Mouse (Mus musculus) lung, embryonic 14.5 days (tissue): Measurements from ENCODE around the gene Aaas. TPM values are rescaled to one million over a fixed set of nuclear protein-coding genes. Genes with fewer than 3 reads are reported as not detected.
"Not testable (repeated sequence)": the region's sequence is repeated elsewhere in the genome, so short reads cannot be mapped to it uniquely, and the experiment has no call there.

ENCODE experiments used
- ATAC-seq: fragments of 200-750 bp; cut with Nextera tagmentation; 2 replicates; pipeline ENCODE4 v1.8.0; 2017; ENCODE audit warnings: mild to moderate bottlenecking, moderate TSS enrichment, moderate library complexity; ENCODE audit not compliant: insufficient read depth
- DNase-seq: peaks from one replicate; pipeline ENCODE4 v3.0.0-alpha.2; 2015
- H3K27ac ChIP-seq: fragments of 300-500 bp; sonication (generic); 2 replicates; pipeline ENCODE4 v1.5.1; 2014; ENCODE audit warnings: low read depth, mild to moderate bottlenecking, moderate library complexity
- H3K27me3 ChIP-seq: fragments of 300-500 bp; sonication (generic); 2 replicates; pipeline ENCODE4 v1.6.1; 2014; ENCODE audit warnings: low read length, control low read depth; ENCODE audit not compliant: insufficient read depth
- H3K36me3 ChIP-seq: fragments of 300-500 bp; sonication (generic); 2 replicates; pipeline ENCODE4 v1.6.1; 2014; ENCODE audit warnings: control low read depth; ENCODE audit not compliant: insufficient read depth
- H3K4me1 ChIP-seq: fragments of 300-500 bp; sonication (generic); 2 replicates; pipeline ENCODE4 v1.6.1; 2014; ENCODE audit warnings: antibody characterized with exemption, control low read depth; ENCODE audit not compliant: insufficient read depth
- H3K4me2 ChIP-seq: fragments of 300-500 bp; sonication (generic); 2 replicates; pipeline ENCODE4 v1.6.1; 2014; ENCODE audit warnings: mild to moderate bottlenecking
- H3K4me3 ChIP-seq: fragments of 300-500 bp; sonication (generic); 2 replicates; pipeline ENCODE4 v1.5.1; 2014; ENCODE audit warnings: low read depth, low read length
- H3K9ac ChIP-seq: fragments of 300-500 bp; sonication (generic); 2 replicates; pipeline ENCODE4 v1.6.1; 2014
- H3K9me3 ChIP-seq: fragments of 300-500 bp; sonication (generic); 2 replicates; pipeline ENCODE4 v1.6.1; 2016; ENCODE audit warnings: low read depth, low read length, control low read depth
- CTCF ChIP-seq: IDR thresholded peaks from 2 replicates; pipeline ENCODE4 v1.5.1; 2016; ENCODE audit warnings: antibody characterized with exemption, low read depth
- WGBS: fragments of 180-500 bp; shearing (Covaris S2); extraction: QIAGEN DNeasy Blood & Tissue Kit; methylation state at CpG from one replicate; pipeline ENCODE4 v1.1.7; 2014; 5-methylcytosine and 5-hydroxymethylcytosine counted together
- polyA plus RNA-seq: library from polyadenylated mRNA; unstranded; fragments of >200 nt; fragmentation: Nextera tagmentation; extraction: Ambion mirVana; gene quantifications from 2 replicates; pipeline ENCODE4 v1.2.1, GENCODE M21; 2014

Aaas gene
- polyA plus RNA-seq, 1 experiment from 2014 or later = 103 TPM

DNA sequence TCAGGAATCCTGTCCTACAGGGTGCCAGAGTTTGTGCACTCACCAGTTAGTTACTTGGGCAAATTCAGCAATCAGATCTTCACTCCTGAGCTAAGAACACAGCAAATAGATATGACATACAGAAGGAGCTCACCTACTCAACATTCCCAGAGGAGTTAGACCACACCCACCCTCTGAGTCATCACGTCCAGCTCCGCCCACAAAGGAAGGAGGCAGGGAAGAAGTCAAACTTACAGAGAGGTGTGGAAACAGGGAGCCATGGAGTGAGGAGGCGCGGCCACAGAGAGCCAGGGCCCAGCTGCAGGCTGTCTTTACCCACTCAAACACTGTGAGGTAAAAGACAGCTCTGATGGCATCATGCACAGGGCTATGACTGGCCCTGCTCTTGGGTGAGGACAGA lies 4.1 kb downstream of the Aaas start:
- no peak for TF ChIP-seq CTCF
- ATAC-seq (no peak), DNase-seq (peak; percentile 32)
- Histone ChIP-seq H3K4me2 (no peak overlapping the region), H3K36me3 (peaks cover 45% of the 10 kb centered on the region), H3K27ac (no peak overlapping the region), H3K4me1 (0 out of 2 replicates have a peak, but pooled peaks cover 5% of the 10 kb centered on the region), H3K9ac (no peak overlapping the region), H3K9me3 (no peaks in the 10 kb centered on the region), H3K4me3 (no peak overlapping the region), H3K27me3 (no peaks in the 10 kb centered on the region)
- WGBS = 58% methylated on average over 4 of the region's 4 CpGs

DNA sequence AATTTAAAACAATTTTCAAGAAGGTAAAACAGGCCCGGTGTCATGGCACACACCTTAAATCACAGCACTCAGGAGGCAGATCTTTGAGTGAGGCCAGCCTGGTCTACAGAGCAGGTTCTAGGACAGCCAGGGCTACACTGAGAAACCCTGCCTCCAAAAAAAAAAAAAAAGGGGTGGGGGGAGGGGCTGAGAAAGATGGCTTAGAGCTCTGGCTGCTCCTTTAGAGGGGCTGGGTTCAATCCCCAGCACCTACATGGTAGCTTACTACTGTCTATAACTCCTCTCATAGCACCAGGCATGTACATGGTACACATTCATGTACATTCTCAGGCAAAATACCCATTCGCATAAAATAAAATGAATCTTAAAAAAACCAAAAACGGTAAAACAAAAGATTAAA lies 6.1 kb downstream of the Aaas start:
- WGBS = 90% methylated on average over 3 of the region's 3 CpGs
- Histone ChIP-seq H3K36me3 (peaks cover 57% of the 10 kb centered on the region), H3K4me1 (0 out of 2 replicates have a peak, but pooled peaks cover under 1% of the 10 kb centered on the region), H3K4me2 (no peak overlapping the region), H3K9ac (no peak overlapping the region), H3K27me3 (no peaks in the 10 kb centered on the region), H3K9me3 (no peaks in the 10 kb centered on the region), H3K4me3 (no peak overlapping the region), H3K27ac (no peak overlapping the region)
- no peak for ATAC-seq
- no peak for DNase-seq
- no peak for TF ChIP-seq CTCF

DNA sequence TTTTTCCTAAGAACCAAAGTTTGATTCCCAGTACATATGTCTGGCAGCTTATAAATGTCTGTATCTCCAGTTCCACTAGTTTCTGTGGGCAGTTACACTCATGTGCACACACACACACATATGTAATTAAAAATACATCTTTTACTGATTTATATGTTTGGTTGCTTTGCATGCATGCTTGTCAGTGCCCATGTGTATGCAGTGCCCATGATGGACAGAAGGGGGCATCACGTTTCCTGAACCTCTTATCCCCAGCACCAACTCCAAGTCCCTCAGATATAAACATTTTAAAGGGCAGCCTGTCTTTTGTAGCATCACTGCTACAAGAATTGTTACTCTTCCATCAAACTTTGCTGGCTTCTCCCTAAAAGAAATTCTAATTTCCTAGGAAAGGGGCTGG lies 9.0 kb downstream of the Aaas start:
- no peak overlapping the region for H3K4me2 ChIP-seq
- no peaks in the 10 kb centered on the region for H3K4me1 ChIP-seq
- peaks cover 77% of the 10 kb centered on the region for H3K36me3 ChIP-seq
- H3K27me3 ChIP-seq = no peaks in the 10 kb centered on the region
- no peak for ATAC-seq
- TF ChIP-seq CTCF = peak; percentile 74
- no peak overlapping the region for H3K27ac ChIP-seq
- WGBS = 17% methylated on average over 1 of the region's 1 CpGs
- peak; percentile 75 for DNase-seq
- no peaks in the 10 kb centered on the region for H3K9me3 ChIP-seq
- no peak overlapping the region for H3K9ac ChIP-seq
- H3K4me3 ChIP-seq = no peak overlapping the region

GRCm38 (mm10) chr15:102339612-102340011 lies 11.0 kb downstream of the Aaas start:
- Histone ChIP-seq H3K27me3 (no peaks in the 10 kb centered on the region), H3K9ac (no peak overlapping the region), H3K9me3 (no peaks in the 10 kb centered on the region), H3K4me1 (no peaks in the 10 kb centered on the region), H3K36me3 (peaks cover 75% of the 10 kb centered on the region), H3K4me2 (no peak overlapping the region), H3K27ac (no peak overlapping the region), H3K4me3 (no peak overlapping the region)
- WGBS = 56% methylated on average over 5 of the region's 5 CpGs
- TF ChIP-seq CTCF = no peak
- ATAC-seq = no peak
- no peak for DNase-seq

DNA sequence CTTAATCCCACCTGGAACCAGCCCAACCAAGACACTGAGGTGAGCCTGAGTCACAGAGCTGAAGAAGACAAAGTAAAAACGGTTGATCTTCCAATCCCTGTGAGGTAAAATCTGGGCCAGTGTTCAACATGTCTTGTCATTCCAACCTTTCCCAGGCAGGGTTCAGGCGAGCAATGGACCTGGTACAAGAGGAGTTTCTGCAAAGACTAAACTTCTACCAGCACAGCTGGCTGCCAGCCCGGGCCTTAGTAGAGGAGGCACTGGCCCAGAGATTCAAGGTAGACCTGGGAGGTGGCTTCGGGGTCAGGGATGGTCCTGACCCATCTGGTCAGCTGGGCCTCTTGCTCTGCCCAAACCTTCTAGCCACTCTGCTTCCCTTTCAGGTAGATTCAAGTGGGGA lies 13.6 kb downstream of the Aaas start:
- H3K4me2 ChIP-seq = no peak overlapping the region
- DNase-seq = no peak
- no peaks in the 10 kb centered on the region for H3K27me3 ChIP-seq
- peaks cover 9% of the 10 kb centered on the region for H3K4me1 ChIP-seq
- H3K9me3 ChIP-seq = no peaks in the 10 kb centered on the region
- no peak overlapping the region for H3K27ac ChIP-seq
- 81% methylated on average over 4 of the region's 4 CpGs for WGBS
- H3K9ac ChIP-seq = no peak overlapping the region
- no peak overlapping the region for H3K4me3 ChIP-seq
- no peak for TF ChIP-seq CTCF
- peaks cover 74% of the 10 kb centered on the region for H3K36me3 ChIP-seq
- ATAC-seq = no peak

DNA sequence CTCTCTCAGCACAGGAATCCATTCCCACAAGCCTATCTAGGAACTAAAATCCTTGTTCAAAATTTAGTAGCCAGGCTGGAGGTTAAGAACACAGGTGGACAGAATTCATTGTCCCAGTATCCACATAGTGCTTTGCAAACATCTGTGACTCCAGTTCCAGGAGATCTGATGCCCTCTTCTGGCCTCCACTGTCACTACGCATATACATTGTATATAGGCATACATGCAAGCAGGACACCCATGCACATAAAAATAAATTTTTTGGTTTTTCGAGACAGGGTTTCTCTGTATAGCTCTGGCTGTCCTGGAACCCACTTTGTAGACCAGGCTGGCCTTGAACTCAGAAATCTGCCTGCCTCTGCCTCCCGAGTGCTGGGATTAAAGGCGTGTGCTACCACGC lies 14.6 kb downstream of the Aaas start:
- H3K9me3 ChIP-seq, ATAC-seq, H3K27me3 ChIP-seq, H3K4me1 ChIP-seq, H3K27ac ChIP-seq, H3K4me2 ChIP-seq, H3K9ac ChIP-seq, H3K4me3 ChIP-seq: not testable (repeated sequence)
- H3K36me3 ChIP-seq = peaks cover 74% of the 10 kb centered on the region
- WGBS = 89% methylated on average over 5 of the region's 5 CpGs
- TF ChIP-seq CTCF = peak; percentile 63
- peak; percentile 76 for DNase-seq

GRCm38 (mm10) chr15:102335254-102335653 lies 15.3 kb downstream of the Aaas start:
- peaks cover 76% of the 10 kb centered on the region for H3K36me3 ChIP-seq
- 81% methylated on average over 8 of the region's 8 CpGs for WGBS

DNA sequence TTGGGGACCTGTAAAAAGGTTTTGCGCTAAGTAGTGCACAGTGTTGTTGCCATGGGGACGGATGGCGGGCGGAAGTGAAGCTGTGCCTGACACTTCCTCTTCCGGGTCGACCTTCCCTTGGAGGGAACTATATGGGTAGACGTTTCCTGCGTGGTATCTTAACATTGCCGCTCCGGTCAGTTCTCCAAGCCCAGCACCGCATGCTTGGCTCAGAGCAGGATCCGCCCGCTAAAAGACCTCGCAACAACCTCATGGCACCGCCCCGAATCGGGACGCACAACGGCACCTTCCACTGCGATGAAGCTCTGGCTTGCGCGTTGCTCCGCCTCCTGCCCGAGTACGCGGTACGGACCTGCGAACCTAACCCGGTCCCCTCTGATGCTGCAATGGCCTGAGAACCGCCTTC lies 19.0 kb downstream of the Aaas start, which contains the start of gene Myg1:
TSS of gene Myg1 (plus strand) at position 100 of the 406 bp plus-strand sequence.
- ATAC-seq (peak; percentile 95), DNase-seq (peak; percentile 94)
- H3K27ac ChIP-seq = peak within 1 kb of the TSS; percentile 80
- H3K36me3 ChIP-seq = peaks cover 66% of the 10 kb centered on the region
- peak within 1 kb of the TSS; percentile 78 for H3K4me3 ChIP-seq
- H3K9ac ChIP-seq = peak within 1 kb of the TSS; percentile 66
- peak within 1 kb of the TSS; percentile 87 for H3K4me2 ChIP-seq
- no peak for TF ChIP-seq CTCF
- peaks cover 14% of the 10 kb centered on the region for H3K4me1 ChIP-seq
- no peaks in the 10 kb centered on the region for H3K9me3 ChIP-seq
- no peaks in the 10 kb centered on the region for H3K27me3 ChIP-seq
- under 1% methylated on average over 30 of the region's 30 CpGs for WGBS

More at GRCm38 (mm10) chr15:102335254-102335653, 15.3 kb downstream of the Aaas start:
- no peak overlapping the region for H3K27ac ChIP-seq
- no peaks in the 10 kb centered on the region for H3K9me3 ChIP-seq
- peaks cover 9% of the 10 kb centered on the region for H3K4me1 ChIP-seq
- TF ChIP-seq CTCF = no peak
- H3K4me2 ChIP-seq = no peak overlapping the region
- ATAC-seq = no peak
- no peak overlapping the region for H3K9ac ChIP-seq
- no peak overlapping the region for H3K4me3 ChIP-seq
- DNase-seq = peak; percentile 21
- no peaks in the 10 kb centered on the region for H3K27me3 ChIP-seq
